Mouse (Mus musculus) forebrain, embryonic 10.5 days (tissue): ENCODE data around the gene Bmpr2. TPM values are rescaled to one million over a fixed set of nuclear protein-coding genes. Genes with fewer than 3 reads are reported as not detected.
A peak's percentile ranks its signal among the peaks of the same experiment; 100 is the strongest.

Source experiments
- DNase-seq: peaks from one replicate; pipeline ENCODE4 v3.0.0-alpha.2; 2017; ENCODE audit warnings: low spot score; ENCODE audit errors: extremely low spot score
- H3K27ac ChIP-seq: fragments of 300-500 bp; sonication (generic); 2 replicates; pipeline ENCODE4 v1.5.1; 2016; ENCODE audit warnings: mild to moderate bottlenecking
- H3K27me3 ChIP-seq: fragments of 300-500 bp; sonication (generic); 2 replicates; pipeline ENCODE4 v1.6.1; 2016; ENCODE audit warnings: mild to moderate bottlenecking; ENCODE audit not compliant: poor library complexity, severe bottlenecking
- H3K36me3 ChIP-seq: fragments of 300-500 bp; sonication (generic); replicated peaks from 2 replicates; pipeline ENCODE4 v1.6.1; 2016; ENCODE audit warnings: mild to moderate bottlenecking, moderate library complexity
- H3K4me1 ChIP-seq: fragments of 300-500 bp; sonication (generic); 2 replicates; pipeline ENCODE4 v1.6.1; 2016
- H3K4me3 ChIP-seq: fragments of 300-500 bp; sonication (generic); 2 replicates; pipeline ENCODE4 v1.5.1; 2016; ENCODE audit warnings: mild to moderate bottlenecking, moderate library complexity
- H3K9me3 ChIP-seq: fragments of 300-500 bp; sonication (generic); 2 replicates; pipeline ENCODE4 v1.6.1; 2016; ENCODE audit warnings: mild to moderate bottlenecking, moderate library complexity
- WGBS: fragments of 180-500 bp; shearing (Covaris S2); methylation state at CpG from one replicate; pipeline ENCODE4 v1.1.7; 2016; 5-methylcytosine and 5-hydroxymethylcytosine counted together
- polyA plus RNA-seq: library from polyadenylated mRNA; unstranded; fragments of >200 nt; fragmentation: Nextera tagmentation; extraction: Ambion mirVana; gene quantifications from 2 replicates; pipeline ENCODE4 v1.2.1, GENCODE M21; 2016

Gene Bmpr2
- polyA plus RNA-seq, 1 experiment from 2014 or later = 5.9 TPM

GRCm38 (mm10) chr1:59907700-59908099, 144.5 kb downstream of the Bmpr2 start:
- H3K4me1 ChIP-seq = peaks cover 8% of the 10 kb centered on the region; the same call in 1 of the 2 replicates
- no peaks in the 10 kb centered on the region for H3K9me3 ChIP-seq
- no peaks in the 10 kb centered on the region for H3K27me3 ChIP-seq
- no peak overlapping the region for H3K4me3 ChIP-seq
- DNase-seq = no peak
- H3K27ac ChIP-seq = no peak overlapping the region
- H3K36me3 ChIP-seq = no peaks in the 10 kb centered on the region
- WGBS = 40% methylated on average over 2 of the region's 2 CpGs

GRCm38 (mm10) chr1:59910941-59911340, 147.7 kb downstream of the Bmpr2 start:
- no peaks in the 10 kb centered on the region for H3K27me3 ChIP-seq
- peaks cover 32% of the 10 kb centered on the region for H3K4me1 ChIP-seq
- H3K4me3 ChIP-seq = no peak overlapping the region
- no peak for DNase-seq
- no peak overlapping the region for H3K27ac ChIP-seq
- WGBS = 91% methylated on average over 1 of the region's 1 CpGs
- H3K36me3 ChIP-seq = no peaks in the 10 kb centered on the region
- no peaks in the 10 kb centered on the region for H3K9me3 ChIP-seq

- DNase-seq = peak; percentile 97
- no peaks in the 10 kb centered on the region for H3K9me3 ChIP-seq
- under 1% methylated on average over 72 of the region's 72 CpGs for WGBS
- H3K36me3 ChIP-seq = no peaks in the 10 kb centered on the region
- H3K4me3 ChIP-seq = peak within 1 kb of the TSS; percentile 99
- no peaks in the 10 kb centered on the region for H3K27me3 ChIP-seq
- peaks cover 33% of the 10 kb centered on the region for H3K4me1 ChIP-seq
- peak within 1 kb of the TSS; percentile 99 for H3K27ac ChIP-seq
Observed at GRCm38 (mm10) chr1:59912413-59913157, 149.4 kb downstream of the Bmpr2 start, which contains the start of gene Fam117b. TSS of gene Fam117b (plus strand) at chr1:59913006.

GRCm38 (mm10) chr1:59913195-59913868, 150.1 kb downstream of the Bmpr2 start:
- DNase-seq = peak; percentile 42

GRCm38 (mm10) chr1:59913869-59914225, 150.6 kb downstream of the Bmpr2 start:
- WGBS = 7% methylated on average over 12 of the region's 12 CpGs
- DNase-seq = no peak
- H3K4me3 ChIP-seq = peak overlapping the region; percentile 99
- H3K36me3 ChIP-seq = no peaks in the 10 kb centered on the region
- no peaks in the 10 kb centered on the region for H3K27me3 ChIP-seq
- H3K9me3 ChIP-seq = no peaks in the 10 kb centered on the region
- peaks cover 30% of the 10 kb centered on the region for H3K4me1 ChIP-seq
- H3K27ac ChIP-seq = peak overlapping the region; percentile 99

More at GRCm38 (mm10) chr1:59913195-59913868, 150.1 kb downstream of the Bmpr2 start:
- no peaks in the 10 kb centered on the region for H3K27me3 ChIP-seq
- peaks cover 30% of the 10 kb centered on the region for H3K4me1 ChIP-seq
- H3K4me3 ChIP-seq = peak overlapping the region; percentile 99
- under 1% methylated on average over 80 of the region's 98 CpGs for WGBS
- H3K9me3 ChIP-seq = no peaks in the 10 kb centered on the region
- H3K27ac ChIP-seq = peak overlapping the region; percentile 99
- no peaks in the 10 kb centered on the region for H3K36me3 ChIP-seq

- H3K4me3 ChIP-seq = peak overlapping the region; percentile 99
- H3K27ac ChIP-seq = no peak overlapping the region
- no peaks in the 10 kb centered on the region for H3K36me3 ChIP-seq
- H3K27me3 ChIP-seq = no peaks in the 10 kb centered on the region
- DNase-seq = no peak
- no peaks in the 10 kb centered on the region for H3K9me3 ChIP-seq
- H3K4me1 ChIP-seq = peaks cover 30% of the 10 kb centered on the region
- WGBS = 85% methylated on average over 3 of the region's 3 CpGs
Observed at GRCm38 (mm10) chr1:59914799-59915198, 151.6 kb downstream of the Bmpr2 start.

- WGBS = 88% methylated on average over 10 of the region's 10 CpGs
- H3K9me3 ChIP-seq = no peaks in the 10 kb centered on the region
- H3K4me3 ChIP-seq = no peak overlapping the region
Observed at GRCm38 (mm10) chr1:59915843-59916610, 152.8 kb downstream of the Bmpr2 start.

GRCm38 (mm10) chr1:59917401-59917800, 154.2 kb downstream of the Bmpr2 start:
- WGBS = 84% methylated on average over 3 of the region's 3 CpGs

More at GRCm38 (mm10) chr1:59915843-59916610, 152.8 kb downstream of the Bmpr2 start:
- Histone ChIP-seq H3K4me1 (peaks cover 30% of the 10 kb centered on the region), H3K27ac (no peak overlapping the region), H3K27me3 (no peaks in the 10 kb centered on the region), H3K36me3 (no peaks in the 10 kb centered on the region)
- no peak for DNase-seq

GRCm38 (mm10) chr1:59918075-59918474, 154.9 kb downstream of the Bmpr2 start:
- no peaks in the 10 kb centered on the region for H3K9me3 ChIP-seq
- H3K27ac ChIP-seq = no peak overlapping the region
- H3K4me3 ChIP-seq = no peak overlapping the region
- no peaks in the 10 kb centered on the region for H3K27me3 ChIP-seq
- H3K36me3 ChIP-seq = no peaks in the 10 kb centered on the region
- no peak for DNase-seq
- peaks cover 27% of the 10 kb centered on the region for H3K4me1 ChIP-seq

More at GRCm38 (mm10) chr1:59917401-59917800, 154.2 kb downstream of the Bmpr2 start:
- H3K36me3 ChIP-seq = no peaks in the 10 kb centered on the region
- H3K4me1 ChIP-seq = peaks cover 27% of the 10 kb centered on the region
- no peak overlapping the region for H3K4me3 ChIP-seq
- DNase-seq = no peak
- no peaks in the 10 kb centered on the region for H3K9me3 ChIP-seq
- no peak overlapping the region for H3K27ac ChIP-seq
- H3K27me3 ChIP-seq = no peaks in the 10 kb centered on the region

GRCm38 (mm10) chr1:59923201-59923600, 160.0 kb downstream of the Bmpr2 start:
- Histone ChIP-seq H3K4me3 (no peak overlapping the region), H3K9me3 (no peaks in the 10 kb centered on the region), H3K36me3 (no peaks in the 10 kb centered on the region), H3K27ac (no peak overlapping the region), H3K27me3 (no peaks in the 10 kb centered on the region), H3K4me1 (peaks cover 4% of the 10 kb centered on the region; the same call in 1 of the 2 replicates)
- DNase-seq = no peak
- WGBS = 89% methylated on average over 1 of the region's 1 CpGs

- H3K4me3 ChIP-seq = no peak overlapping the region
- no peaks in the 10 kb centered on the region for H3K9me3 ChIP-seq
- no peaks in the 10 kb centered on the region for H3K27me3 ChIP-seq
- H3K27ac ChIP-seq = no peak overlapping the region
- no peak for DNase-seq
- no peaks in the 10 kb centered on the region for H3K36me3 ChIP-seq
- 86% methylated on average over 1 of the region's 1 CpGs for WGBS
- peaks cover 4% of the 10 kb centered on the region; the same call in 1 of the 2 replicates for H3K4me1 ChIP-seq
Observed at GRCm38 (mm10) chr1:59923673-59924072, 160.5 kb downstream of the Bmpr2 start.

GRCm38 (mm10) chr1:59924411-59924810, 161.2 kb downstream of the Bmpr2 start:
- Histone ChIP-seq H3K27me3 (no peaks in the 10 kb centered on the region), H3K9me3 (no peaks in the 10 kb centered on the region), H3K4me3 (no peak overlapping the region), H3K4me1 (peaks cover 4% of the 10 kb centered on the region; the same call in 1 of the 2 replicates), H3K36me3 (no peaks in the 10 kb centered on the region), H3K27ac (no peak overlapping the region)
- 92% methylated on average over 2 of the region's 2 CpGs for WGBS
- DNase-seq = no peak
